Mouse (Mus musculus): ENCODE data around the gene Slc6a2. TPM values are rescaled to one million over a fixed set of nuclear protein-coding genes. Genes with fewer than 3 reads are reported as not detected.
A peak's percentile ranks its signal among the peaks of the same experiment; 100 is the strongest.

The Slc6a2 gene
- total RNA-seq, 2 experiments from 2014 or later = 0.07 to 0.19 TPM

DNA sequence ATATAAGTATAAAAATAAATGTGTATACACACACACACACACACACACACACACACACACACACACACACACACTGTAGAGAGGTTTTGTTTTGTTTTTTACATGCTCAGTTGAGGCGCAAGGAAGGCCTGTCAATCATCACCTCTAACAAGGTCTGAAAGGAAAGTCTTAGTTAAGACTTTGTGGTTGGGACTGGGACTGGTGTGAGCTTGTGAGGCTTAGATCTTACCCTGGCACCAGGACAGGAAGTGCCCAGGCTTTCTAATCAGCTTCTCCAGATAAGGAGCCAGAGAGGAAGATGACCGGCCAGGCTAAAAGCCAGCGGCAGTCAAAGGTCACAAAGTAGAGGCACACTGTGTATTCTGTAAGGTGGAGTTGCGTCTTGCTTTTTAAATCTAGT, 54.4 kb downstream of the Slc6a2 start:
- no peak for DNase-seq
- intact Hi-C loops (cut with DNase I) = loop anchor here (5.0 kb wide), 1 partner anchor 483 kb away; no protein-coding TSS in a partner anchor

DNA sequence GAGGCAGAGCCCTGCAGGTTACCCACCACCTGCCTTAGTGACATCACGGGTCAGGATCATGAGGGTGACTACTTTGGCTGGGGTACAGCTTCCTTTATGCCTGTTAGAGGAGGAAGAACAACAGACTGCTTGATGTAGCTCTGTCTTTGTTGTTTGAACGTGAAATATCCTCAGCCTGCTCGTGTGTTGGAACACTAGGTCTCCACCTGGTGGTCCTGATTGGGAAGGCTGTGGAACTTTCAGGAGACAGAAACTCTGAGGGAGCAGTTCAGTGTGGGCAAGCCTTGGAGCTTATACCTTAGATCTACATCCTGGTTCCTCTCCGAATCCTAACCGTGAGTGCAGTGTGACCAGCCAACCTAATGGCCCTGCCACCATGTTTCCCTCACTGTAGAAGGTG, 61.9 kb downstream of the Slc6a2 start:
- intact Hi-C loops (cut with DNase I) = no loop called here

DNA sequence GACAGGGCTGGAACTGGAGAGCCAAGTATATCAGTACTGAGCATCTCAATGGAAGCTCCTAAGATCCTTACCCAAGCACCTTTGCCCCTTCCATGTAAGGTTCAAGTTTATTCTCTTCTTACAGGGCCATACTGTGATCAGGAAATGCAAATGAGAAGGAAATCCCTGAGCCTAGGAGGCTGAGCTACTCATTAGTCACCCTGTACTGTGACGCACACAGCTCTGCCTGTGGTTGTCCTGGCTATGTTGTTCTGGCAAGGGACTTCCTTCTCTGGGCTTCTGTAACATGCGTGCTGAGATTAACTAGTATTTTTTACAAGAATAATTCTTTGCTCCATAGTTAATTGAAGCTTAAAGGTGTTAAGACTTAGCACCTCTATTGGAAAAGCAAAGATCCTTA, 70.8 kb downstream of the Slc6a2 start:
- intact Hi-C loops (cut with DNase I) = no loop called here
- no peak for DNase-seq

More for the DNA sequence above, 61.9 kb downstream of the Slc6a2 start:
- no peak for DNase-seq

DNA sequence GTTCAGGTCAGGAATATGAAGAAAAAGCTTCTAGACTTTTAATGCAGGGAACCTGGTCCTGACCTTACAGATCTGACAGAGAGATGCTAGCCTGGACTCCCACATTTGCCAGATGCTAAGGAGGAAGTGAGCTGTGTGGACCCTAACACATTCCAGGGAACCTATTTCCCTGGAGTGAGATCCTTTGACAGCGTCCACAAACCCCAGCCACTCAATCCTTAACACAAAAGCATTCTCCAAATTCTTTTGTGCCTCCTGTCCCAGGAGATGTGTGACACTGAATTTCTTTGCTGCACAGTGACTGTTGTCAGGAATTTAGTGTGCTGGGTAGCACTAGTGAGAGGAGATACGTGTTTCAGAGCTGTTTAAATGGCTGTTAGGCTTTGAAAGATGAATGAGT, 79.0 kb downstream of the Slc6a2 start:
- intact Hi-C loops (cut with DNase I) = no loop called here
- no peak for DNase-seq

DNA sequence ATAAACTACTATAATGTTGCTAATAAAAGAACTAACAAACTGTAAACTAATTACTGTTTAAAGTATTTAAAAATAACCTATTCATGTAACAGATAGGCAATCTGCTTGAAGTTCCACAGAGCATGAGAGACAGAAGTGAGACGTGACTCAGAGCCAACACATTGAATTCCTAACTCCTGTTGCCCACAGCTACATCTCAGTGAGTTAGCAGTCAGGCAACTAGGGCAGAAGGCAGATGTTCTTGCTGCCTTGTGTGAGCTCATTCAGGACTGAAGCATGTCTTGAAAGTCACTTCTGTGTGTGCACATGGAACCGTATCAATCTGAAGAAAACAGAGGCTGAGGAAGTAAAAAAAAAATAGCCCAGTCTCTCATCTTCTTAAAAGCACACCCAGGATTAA, 80.4 kb downstream of the Slc6a2 start:
- intact Hi-C loops (cut with DNase I) = loop anchor here (2.0 kb wide), 1 partner anchor 23 kb away; no protein-coding TSS in a partner anchor
- DNase-seq = no peak

DNA sequence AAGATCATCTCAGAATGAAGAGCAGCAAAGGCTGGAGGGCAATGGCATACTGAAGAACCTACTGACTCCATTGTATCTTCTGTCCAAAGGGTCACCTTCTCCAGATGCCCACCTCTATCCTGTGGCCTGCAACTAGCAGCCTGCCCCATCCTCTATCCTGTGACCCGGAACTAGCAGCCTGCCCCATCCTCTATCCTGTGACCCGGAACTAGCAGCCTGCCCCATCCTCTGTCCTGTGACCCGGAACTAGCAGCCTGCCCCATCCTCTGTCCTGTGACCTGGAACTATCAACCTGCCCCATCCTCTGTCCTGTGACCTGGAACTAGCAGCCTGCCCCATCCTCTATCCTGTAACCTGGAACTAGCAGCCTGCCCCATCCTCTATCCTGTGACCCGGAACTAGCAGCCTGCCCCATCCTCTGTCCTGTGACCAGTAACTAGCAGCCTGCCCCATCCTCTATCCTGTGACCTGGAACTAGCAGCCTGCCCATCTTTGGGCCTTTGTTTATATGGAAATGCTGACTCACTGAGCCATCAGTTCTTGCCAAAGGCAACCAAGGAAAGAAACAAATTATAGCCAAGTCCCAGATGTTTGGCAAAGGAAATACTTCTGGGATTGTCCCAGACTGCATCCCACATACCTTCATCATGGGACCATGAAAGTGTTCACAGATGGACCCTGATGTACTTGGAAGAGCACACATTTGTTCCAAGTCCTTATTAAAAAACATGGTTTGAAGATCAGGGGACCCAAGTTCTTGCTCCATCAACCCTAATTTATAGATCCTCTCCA, 81.1 kb downstream of the Slc6a2 start:
- DNase-seq = peak; percentile 3 to 12
- intact Hi-C loops (cut with DNase I) = loop anchor here (2.0 kb wide), 1 partner anchor 24 kb away; no protein-coding TSS in a partner anchor

DNA sequence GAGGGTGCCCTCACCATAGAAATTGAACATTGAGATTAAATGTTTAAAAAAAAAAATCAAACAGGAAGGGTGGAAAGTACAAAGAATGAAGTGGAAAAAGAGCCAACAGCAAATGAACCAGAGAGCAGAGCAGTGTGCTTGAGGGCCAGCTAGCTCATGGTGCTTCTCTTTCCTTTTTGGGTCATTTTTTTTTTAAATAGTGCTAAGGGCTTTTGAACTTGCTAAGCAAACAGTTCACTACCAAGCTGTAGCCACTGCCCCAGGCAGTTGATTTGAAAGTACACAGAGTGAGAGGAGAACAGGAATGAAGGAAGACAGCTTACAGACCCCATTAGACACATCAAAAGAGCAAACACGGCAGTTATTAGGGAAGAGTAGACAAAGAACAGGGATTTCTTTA, 83.2 kb downstream of the Slc6a2 start:
- intact Hi-C loops (cut with DNase I) = no loop called here
- no peak for DNase-seq

DNA sequence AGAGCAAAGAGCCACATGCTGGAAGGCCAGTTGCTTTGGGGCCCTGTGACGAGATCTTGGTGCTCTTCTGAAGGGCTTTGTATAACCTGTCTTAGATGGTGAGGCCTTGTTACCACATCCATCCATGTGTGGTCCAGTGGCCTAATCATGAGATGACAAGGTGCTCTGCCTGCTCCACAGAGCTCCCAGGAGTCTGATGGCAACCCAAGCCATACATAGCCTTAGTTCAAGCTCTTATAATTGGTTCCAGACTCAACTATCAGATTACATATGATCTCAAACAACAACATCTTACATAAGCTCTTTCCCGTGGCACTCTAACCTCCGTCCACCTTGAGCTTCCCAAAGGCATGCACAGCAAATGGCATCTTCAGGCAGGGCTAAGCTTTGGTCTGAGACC, 88.2 kb downstream of the Slc6a2 start, which contains the start of gene Ces1a:
Gene Ces1a (minus strand): TSS at position 101 of the 400 bp plus-strand sequence.
- DNase-seq = no peak
- intact Hi-C loops (cut with DNase I) = no loop called here

DNA sequence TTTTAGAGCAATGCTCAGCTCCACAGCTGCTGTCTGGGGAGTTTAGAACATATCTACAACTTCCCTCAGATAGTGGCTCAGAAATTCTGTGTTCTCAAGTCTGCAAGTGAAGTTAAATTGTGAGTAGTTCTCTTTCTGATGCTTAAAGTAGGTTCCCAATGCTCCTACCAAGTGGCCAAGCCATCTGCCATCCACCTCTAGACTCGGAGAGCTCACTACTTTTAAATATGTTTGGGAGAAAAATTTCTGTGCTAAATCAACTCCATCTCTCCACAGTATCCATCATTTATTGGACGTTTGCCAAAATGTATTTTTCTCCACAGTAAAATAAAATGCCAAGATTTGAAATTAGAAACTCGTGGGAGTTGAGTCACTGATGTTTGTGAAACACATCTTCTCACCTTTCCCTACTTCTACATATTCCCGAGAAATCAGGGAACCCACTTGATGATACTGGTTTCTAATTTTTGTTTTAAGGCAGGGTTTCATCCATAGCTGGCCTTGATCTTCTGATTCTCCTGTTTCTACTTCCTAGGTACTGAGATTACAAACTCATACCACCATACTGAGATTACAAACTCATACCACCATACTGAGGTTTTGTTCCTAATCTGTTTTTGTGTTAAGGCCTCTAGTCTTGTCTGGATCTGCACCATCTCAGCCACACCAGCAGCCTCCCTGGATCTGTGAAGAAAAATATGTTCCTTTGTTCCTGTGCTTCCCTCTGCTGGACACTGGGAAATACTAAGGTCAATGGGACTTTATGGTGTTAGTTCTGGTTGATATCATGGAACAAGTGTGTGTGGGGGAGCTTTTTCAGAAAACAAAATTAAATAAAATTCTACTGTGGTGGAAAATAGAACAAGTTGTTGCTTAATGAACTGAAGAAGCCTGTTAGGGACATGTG, 88.9 kb downstream of the Slc6a2 start:
- intact Hi-C loops (cut with DNase I) = no loop called here
- DNase-seq = peak in 1 of 2 experiments; percentile 15

Small RNA genes within 50 kb of the gene (microRNA-seq; reads per million reads assigned to microRNA genes)
- gene Gm22151 = 0 reads per million in 2 experiments

Other genes with a start within 250 kb of the Slc6a2 start
- 100 to 1,000 TPM; 132 to 154 TPM for gene Mmp2, start 132.8 kb upstream of the Slc6a2 start, total RNA-seq (2021)
- 1 to 10 TPM; 1.6 to 1.9 TPM for gene Lpcat2, start 104.7 kb upstream of the Slc6a2 start, total RNA-seq (2021)
- under 1 TPM; 0.22 to 0.29 TPM for gene Capns2, start 58.7 kb upstream of the Slc6a2 start, total RNA-seq (2021)
- gene Ces1a, start 88.1 kb downstream of the Slc6a2 start, total RNA-seq (2021) = not detected
- not detected for gene Ces1b, start 119.9 kb downstream of the Slc6a2 start, total RNA-seq (2021)
- not detected for gene Ces1c, start 171.2 kb downstream of the Slc6a2 start, total RNA-seq (2021)
- 10 to 100 TPM; 54.0 to 99.2 TPM for gene Ces1d, start 237.8 kb downstream of the Slc6a2 start, total RNA-seq (2021)

Data from heart, postnatal 14 days (tissue).